Mouse (Mus musculus): ENCODE results near the gene Osbpl3. TPM values are rescaled to one million over a fixed set of nuclear protein-coding genes. Genes with fewer than 3 reads are reported as not detected.

Gene Osbpl3
- total RNA-seq, 2 experiments from 2014 or later = 22.4 to 25.3 TPM

- intact Hi-C loops (cut with DNase I) = no loop called here
- peak; percentile 46 for DNase-seq
Measured at GRCm38 (mm10) chr6:50412174-50412573, 43.8 kb downstream of the Osbpl3 start.

- peak; percentile 6 for DNase-seq
- intact Hi-C loops (cut with DNase I) = no loop called here
Measured at GRCm38 (mm10) chr6:50404698-50405097, 51.3 kb downstream of the Osbpl3 start.

- no peak for DNase-seq
- intact Hi-C loops (cut with DNase I) = no loop called here
Measured at GRCm38 (mm10) chr6:50403524-50403923, 52.5 kb downstream of the Osbpl3 start.

- intact Hi-C loops (cut with DNase I) = no loop called here
- no peak for DNase-seq
Measured at GRCm38 (mm10) chr6:50402872-50403271, 53.1 kb downstream of the Osbpl3 start.

GRCm38 (mm10) chr6:50400234-50400633 is 55.8 kb downstream of the Osbpl3 start:
- intact Hi-C loops (cut with DNase I) = no loop called here
- no peak for DNase-seq

GRCm38 (mm10) chr6:50399427-50400195 is 56.4 kb downstream of the Osbpl3 start:
- intact Hi-C loops (cut with DNase I) = no loop called here
- no peak for DNase-seq

- DNase-seq = no peak
- intact Hi-C loops (cut with DNase I) = no loop called here
Measured at GRCm38 (mm10) chr6:50398324-50398723, 57.7 kb downstream of the Osbpl3 start.

GRCm38 (mm10) chr6:50397116-50397515 is 58.9 kb downstream of the Osbpl3 start:
- intact Hi-C loops (cut with DNase I) = no loop called here

GRCm38 (mm10) chr6:50395641-50396312 is 60.2 kb downstream of the Osbpl3 start:
- peak; percentile 58 for DNase-seq
- intact Hi-C loops (cut with DNase I) = no loop called here

More at GRCm38 (mm10) chr6:50397116-50397515, 58.9 kb downstream of the Osbpl3 start:
- no peak for DNase-seq

GRCm38 (mm10) chr6:50394432-50394831 is 61.6 kb downstream of the Osbpl3 start:
- intact Hi-C loops (cut with DNase I) = no loop called here
- DNase-seq = no peak

GRCm38 (mm10) chr6:50393960-50394359 is 62.0 kb downstream of the Osbpl3 start:
- intact Hi-C loops (cut with DNase I) = no loop called here

GRCm38 (mm10) chr6:50391951-50392350 is 64.0 kb downstream of the Osbpl3 start:
- no peak for DNase-seq
- intact Hi-C loops (cut with DNase I) = no loop called here

More at GRCm38 (mm10) chr6:50393960-50394359, 62.0 kb downstream of the Osbpl3 start:
- no peak for DNase-seq

- DNase-seq = no peak
- intact Hi-C loops (cut with DNase I) = no loop called here
Measured at GRCm38 (mm10) chr6:50390313-50390712, 65.7 kb downstream of the Osbpl3 start.

GRCm38 (mm10) chr6:50387629-50388028 is 68.4 kb downstream of the Osbpl3 start:
- no peak for DNase-seq
- intact Hi-C loops (cut with DNase I) = no loop called here

GRCm38 (mm10) chr6:50386497-50386896 is 69.5 kb downstream of the Osbpl3 start:
- no peak for DNase-seq
- intact Hi-C loops (cut with DNase I) = no loop called here

GRCm38 (mm10) chr6:50385451-50386013 is 70.5 kb downstream of the Osbpl3 start:
- DNase-seq = no peak
- intact Hi-C loops (cut with DNase I) = no loop called here

- no peak for DNase-seq
- intact Hi-C loops (cut with DNase I) = no loop called here
Measured at GRCm38 (mm10) chr6:50382711-50383110, 73.3 kb downstream of the Osbpl3 start.

GRCm38 (mm10) chr6:50382196-50382595 is 73.8 kb downstream of the Osbpl3 start:
- intact Hi-C loops (cut with DNase I) = no loop called here
- DNase-seq = no peak

- intact Hi-C loops (cut with DNase I) = no loop called here
- DNase-seq = no peak
Measured at GRCm38 (mm10) chr6:50381504-50382091, 74.4 kb downstream of the Osbpl3 start.

- intact Hi-C loops (cut with DNase I) = no loop called here
- DNase-seq = no peak
Measured at GRCm38 (mm10) chr6:50379740-50380139, 76.3 kb downstream of the Osbpl3 start.

- DNase-seq = no peak
- intact Hi-C loops (cut with DNase I) = no loop called here
Measured at GRCm38 (mm10) chr6:50379136-50379535, 76.9 kb downstream of the Osbpl3 start.
